Mouse (Mus musculus) liver, embryonic 16.5 days (tissue): ENCODE data around the gene Myom1. TPM values are rescaled to one million over a fixed set of nuclear protein-coding genes. Genes with fewer than 3 reads are reported as not detected.

ENCODE experiments used
- ATAC-seq: fragments of 200-750 bp; cut with Nextera tagmentation; 2 replicates; pipeline ENCODE4 v1.8.0; 2017; ENCODE audit warnings: low read depth, mild to moderate bottlenecking, moderate number of reproducible peaks, moderate library complexity
- H3K27ac ChIP-seq: fragments of 300-500 bp; sonication (generic); 2 replicates; pipeline ENCODE4 v1.5.1; 2014; ENCODE audit warnings: mild to moderate bottlenecking, low read length
- H3K27me3 ChIP-seq: fragments of 300-500 bp; sonication (generic); 2 replicates; pipeline ENCODE4 v1.6.1; 2014; ENCODE audit warnings: low read depth, low read length, mixed read lengths; ENCODE audit not compliant: control insufficient read depth, insufficient read depth
- H3K36me3 ChIP-seq: fragments of 300-500 bp; sonication (generic); 2 replicates; pipeline ENCODE4 v1.6.1; 2014; ENCODE audit warnings: mild to moderate bottlenecking; ENCODE audit not compliant: control insufficient read depth, insufficient read depth
- H3K4me1 ChIP-seq: fragments of 300-500 bp; sonication (generic); 2 replicates; pipeline ENCODE4 v1.6.1; 2014; ENCODE audit warnings: low read depth, low read length, mixed read lengths; ENCODE audit not compliant: control insufficient read depth
- H3K4me2 ChIP-seq: fragments of 300-500 bp; sonication (generic); 2 replicates; pipeline ENCODE4 v1.6.1; 2014; ENCODE audit warnings: low read depth, low read length, mixed read lengths
- H3K4me3 ChIP-seq: fragments of 300-500 bp; sonication (generic); 2 replicates; pipeline ENCODE4 v1.5.1; 2014; ENCODE audit warnings: low read depth, mild to moderate bottlenecking, low read length
- H3K9ac ChIP-seq: fragments of 300-500 bp; sonication (generic); 2 replicates; pipeline ENCODE4 v1.6.1; 2014; ENCODE audit warnings: low read depth, low read length
- H3K9me3 ChIP-seq: fragments of 300-500 bp; sonication (generic); replicated peaks from 2 replicates; pipeline ENCODE4 v1.6.1; 2016; ENCODE audit warnings: low read length; ENCODE audit not compliant: control insufficient read depth
- WGBS: fragments of 180-500 bp; shearing (Covaris S2); extraction: QIAGEN DNeasy Blood & Tissue Kit; methylation state at CpG from one replicate; pipeline ENCODE4 v1.1.7; 2014; ENCODE audit not compliant: insufficient replicate concordance; 5-methylcytosine and 5-hydroxymethylcytosine counted together
- polyA plus RNA-seq: library from polyadenylated mRNA; unstranded; fragments of >200 nt; fragmentation: Nextera tagmentation; extraction: Ambion mirVana; gene quantifications from 2 replicates; pipeline ENCODE4 v1.2.1, GENCODE M21; 2015

Myom1 gene
- polyA plus RNA-seq, 1 experiment from 2014 or later = 3.3 TPM

DNA sequence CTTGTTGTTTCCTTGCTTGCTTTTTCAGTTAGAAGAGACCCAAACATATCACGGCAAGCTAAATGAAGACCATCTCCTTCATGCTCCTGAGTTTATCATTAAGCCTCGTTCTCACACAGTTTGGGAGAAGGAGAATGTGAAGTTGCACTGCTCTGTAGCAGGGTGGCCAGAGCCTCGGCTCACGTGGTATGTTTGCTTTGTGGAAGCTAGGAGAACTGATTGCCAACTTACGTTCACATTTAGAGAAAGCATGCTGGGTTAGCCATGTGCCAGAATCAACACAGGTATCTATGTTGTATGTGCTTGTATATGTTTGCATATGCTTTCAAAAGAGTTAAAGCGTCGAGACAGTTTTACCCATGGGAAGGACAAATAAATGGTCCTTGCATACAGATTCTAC lies 34.8 kb downstream of the Myom1 start:
- H3K9ac ChIP-seq = no peak overlapping the region
- no peak for ATAC-seq
- no peak overlapping the region for H3K4me3 ChIP-seq
- no peaks in the 10 kb centered on the region for H3K9me3 ChIP-seq
- H3K36me3 ChIP-seq = no peaks in the 10 kb centered on the region
- no peaks in the 10 kb centered on the region for H3K27me3 ChIP-seq
- WGBS = 67% methylated on average over 7 of the region's 7 CpGs
- no peaks in the 10 kb centered on the region for H3K4me1 ChIP-seq
- H3K4me2 ChIP-seq = no peak overlapping the region
- H3K27ac ChIP-seq = no peak overlapping the region

DNA sequence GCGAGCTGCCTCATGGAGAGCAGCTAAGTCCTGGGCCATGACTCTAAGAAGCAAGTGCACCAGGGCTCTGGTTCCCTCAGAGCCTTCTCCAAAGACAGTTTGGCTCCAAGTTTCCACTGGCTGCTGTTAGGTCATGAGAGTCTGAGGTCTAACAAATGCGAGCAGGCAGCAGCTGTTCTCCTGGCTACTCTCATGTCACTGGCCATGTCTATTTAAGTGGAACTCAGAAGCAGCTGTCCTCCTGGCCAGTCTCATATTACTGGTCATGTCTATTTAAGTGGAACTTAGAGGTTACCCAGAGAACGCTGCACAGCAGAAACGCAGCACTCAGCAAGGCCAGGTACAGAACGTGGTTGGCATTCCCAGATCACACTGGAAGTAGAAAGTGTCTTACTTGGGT lies 36.4 kb downstream of the Myom1 start:
- Histone ChIP-seq H3K36me3 (no peaks in the 10 kb centered on the region), H3K9me3 (no peaks in the 10 kb centered on the region), H3K27ac (no peak overlapping the region), H3K9ac (no peak overlapping the region), H3K4me1 (no peaks in the 10 kb centered on the region), H3K4me3 (no peak overlapping the region), H3K27me3 (no peaks in the 10 kb centered on the region), H3K4me2 (no peak overlapping the region)
- 65% methylated on average over 5 of the region's 5 CpGs for WGBS
- ATAC-seq = no peak

DNA sequence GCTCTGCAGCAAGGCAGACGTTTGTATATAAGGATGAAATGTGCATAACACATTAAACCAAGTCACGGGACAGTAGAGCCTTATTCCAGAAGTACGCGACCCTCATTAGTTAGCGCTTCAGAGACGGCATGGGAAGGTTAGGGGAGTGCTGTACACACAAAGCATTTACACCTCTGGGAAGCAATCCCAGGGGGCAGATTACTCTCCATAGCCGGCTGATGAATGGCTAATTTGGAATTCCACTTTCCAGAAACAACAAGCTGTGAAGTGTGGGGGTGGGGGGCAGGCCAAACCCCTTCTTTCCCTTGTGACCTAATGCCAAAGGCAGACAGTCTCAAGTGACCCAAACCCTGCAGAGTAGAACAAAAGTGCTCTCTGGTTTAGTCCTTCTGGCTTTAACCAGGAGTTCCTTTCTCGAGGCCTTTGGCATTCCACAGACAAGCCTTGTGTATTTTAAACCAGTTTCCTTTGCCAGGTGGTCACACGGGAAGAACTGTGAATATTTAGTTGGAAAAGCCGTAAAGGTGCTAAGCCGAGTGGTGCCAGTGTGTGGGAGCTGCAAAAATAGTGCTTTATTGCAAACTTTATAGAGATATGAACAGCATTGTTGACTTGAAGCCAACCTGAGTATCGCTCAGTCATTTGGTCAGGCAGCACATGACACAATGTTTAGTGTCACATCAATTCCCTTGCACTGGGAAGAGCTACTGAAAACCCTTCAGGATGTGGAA lies 37.6 kb downstream of the Myom1 start:
- ATAC-seq = no peak
- H3K36me3 ChIP-seq = no peaks in the 10 kb centered on the region
- H3K4me2 ChIP-seq = no peak overlapping the region
- H3K9me3 ChIP-seq = no peaks in the 10 kb centered on the region
- no peaks in the 10 kb centered on the region for H3K4me1 ChIP-seq
- no peak overlapping the region for H3K4me3 ChIP-seq
- H3K27me3 ChIP-seq = no peaks in the 10 kb centered on the region
- no peak overlapping the region for H3K9ac ChIP-seq
- WGBS = 62% methylated on average over 12 of the region's 12 CpGs
- H3K27ac ChIP-seq = no peak overlapping the region

- Histone ChIP-seq H3K27me3 (no peaks in the 10 kb centered on the region), H3K27ac (no peak overlapping the region), H3K4me3 (no peak overlapping the region), H3K9me3 (no peaks in the 10 kb centered on the region), H3K36me3 (no peaks in the 10 kb centered on the region), H3K9ac (no peak overlapping the region), H3K4me1 (no peaks in the 10 kb centered on the region), H3K4me2 (no peak overlapping the region)
- 26% methylated on average over 5 of the region's 5 CpGs for WGBS
- no peak for ATAC-seq
These were observed 38.1 kb downstream of the Myom1 start for GRCm38 (mm10) chr17:71040582-71040880.

DNA sequence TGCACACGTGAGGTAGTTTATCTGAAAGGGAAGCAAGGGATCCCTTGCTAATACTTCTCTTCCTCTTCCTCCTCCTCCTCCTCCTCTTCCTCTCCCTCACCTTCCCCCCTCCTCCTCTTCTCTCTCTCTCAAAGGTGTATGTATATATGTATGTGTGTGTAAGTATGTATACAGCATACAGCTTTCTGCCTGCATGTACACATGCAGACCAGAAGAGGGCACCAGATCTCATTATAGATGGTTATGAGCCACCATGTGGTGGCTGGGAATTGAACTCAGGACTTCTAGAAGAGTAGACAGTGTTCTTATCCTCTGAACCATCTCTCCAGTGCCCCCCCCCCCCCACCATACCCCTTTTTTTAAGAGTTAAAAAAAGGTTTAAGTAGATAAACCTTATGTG lies 40.2 kb downstream of the Myom1 start:
- Histone ChIP-seq H3K9me3 (no peaks in the 10 kb centered on the region), H3K27me3 (no peaks in the 10 kb centered on the region), H3K36me3 (no peaks in the 10 kb centered on the region), H3K27ac (no peak overlapping the region), H3K4me3 (no peak overlapping the region), H3K4me2 (no peak overlapping the region), H3K9ac (no peak overlapping the region), H3K4me1 (no peaks in the 10 kb centered on the region)
- no peak for ATAC-seq
- 48% methylated on average over 1 of the region's 1 CpGs for WGBS

DNA sequence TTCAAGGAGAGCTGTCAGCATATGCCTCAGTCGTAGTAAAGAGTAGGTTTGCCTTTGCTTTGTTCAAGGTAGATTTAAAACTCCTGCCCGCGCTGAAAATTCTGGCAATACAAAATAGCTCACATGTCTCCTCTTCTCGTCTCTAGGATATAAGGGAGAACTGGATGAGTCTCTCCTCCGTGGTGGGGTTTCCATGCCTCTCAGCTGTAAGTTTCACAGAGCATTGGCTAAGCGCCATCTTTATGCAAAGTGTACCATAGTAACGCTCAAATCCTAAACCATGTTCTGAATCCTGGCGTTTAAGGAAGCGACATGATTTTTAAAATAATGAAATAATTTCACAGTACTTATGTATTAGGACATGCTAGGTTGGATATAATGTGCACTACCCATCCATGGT lies 43.2 kb downstream of the Myom1 start:
- H3K4me3 ChIP-seq = no peak overlapping the region
- H3K4me1 ChIP-seq = no peaks in the 10 kb centered on the region
- no peak overlapping the region for H3K9ac ChIP-seq
- H3K27me3 ChIP-seq = no peaks in the 10 kb centered on the region
- 69% methylated on average over 9 of the region's 9 CpGs for WGBS
- H3K27ac ChIP-seq = no peak overlapping the region
- no peak overlapping the region for H3K4me2 ChIP-seq
- no peaks in the 10 kb centered on the region for H3K9me3 ChIP-seq
- H3K36me3 ChIP-seq = no peaks in the 10 kb centered on the region
- ATAC-seq = no peak

DNA sequence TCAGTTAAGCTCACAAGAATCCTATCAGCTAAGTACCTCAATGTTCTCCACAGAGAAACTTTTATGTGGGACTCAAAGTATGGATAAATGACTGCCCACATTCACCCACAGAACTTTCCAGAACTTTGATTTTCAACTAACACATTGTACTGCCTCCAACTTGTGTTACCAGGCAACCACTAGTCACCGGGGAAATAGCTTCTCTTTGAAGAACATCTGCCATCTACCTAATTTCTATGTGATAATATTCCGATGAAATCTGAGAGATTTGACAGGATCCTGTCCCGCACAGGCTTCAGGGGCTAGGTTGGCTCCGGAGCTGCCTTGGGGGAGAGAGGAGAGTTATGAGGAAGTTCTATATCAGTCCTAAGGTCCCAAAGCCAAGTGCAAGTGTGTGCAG lies 44.4 kb downstream of the Myom1 start:
- Histone ChIP-seq H3K4me2 (no peak overlapping the region), H3K4me1 (no peaks in the 10 kb centered on the region), H3K9me3 (no peaks in the 10 kb centered on the region), H3K27me3 (no peaks in the 10 kb centered on the region), H3K27ac (no peak overlapping the region), H3K36me3 (no peaks in the 10 kb centered on the region), H3K9ac (no peak overlapping the region), H3K4me3 (no peak overlapping the region)
- WGBS = 72% methylated on average over 4 of the region's 4 CpGs
- ATAC-seq = no peak

GRCm38 (mm10) chr17:71049292-71049691 lies 46.9 kb downstream of the Myom1 start:
- ATAC-seq = no peak
- WGBS = 64% methylated on average over 8 of the region's 8 CpGs
- H3K27ac ChIP-seq = no peak overlapping the region
- no peak overlapping the region for H3K4me2 ChIP-seq
- no peaks in the 10 kb centered on the region for H3K36me3 ChIP-seq
- H3K4me3 ChIP-seq = no peak overlapping the region
- H3K9ac ChIP-seq = no peak overlapping the region
- H3K9me3 ChIP-seq = no peaks in the 10 kb centered on the region
- H3K4me1 ChIP-seq = no peaks in the 10 kb centered on the region
- H3K27me3 ChIP-seq = no peaks in the 10 kb centered on the region

DNA sequence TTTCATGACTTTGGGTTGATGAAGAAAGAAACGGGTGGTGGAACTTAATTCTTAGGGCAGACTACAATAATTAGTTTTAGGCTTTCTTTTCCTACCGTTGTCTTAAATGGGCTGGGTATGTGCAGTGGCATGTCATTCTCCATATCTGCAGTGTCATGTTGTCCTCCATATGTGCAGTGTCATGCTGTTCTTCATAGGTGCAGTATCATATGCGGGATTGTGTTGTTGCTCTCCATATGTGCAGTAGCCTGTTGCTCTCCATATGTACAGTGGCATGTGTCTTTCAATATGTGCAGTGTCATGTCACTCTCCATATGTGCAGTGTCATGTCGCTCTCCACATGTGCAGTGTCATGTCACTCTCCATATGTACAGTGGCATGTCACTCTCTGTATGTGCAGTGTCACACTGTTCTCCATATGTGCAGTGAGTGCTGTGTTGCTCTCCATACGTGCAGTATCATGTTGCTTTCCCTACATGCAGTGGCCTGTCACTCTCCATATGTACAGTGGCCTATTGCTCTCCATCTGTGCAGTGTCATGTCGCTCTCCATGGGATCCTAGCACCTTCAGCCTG lies 50.8 kb downstream of the Myom1 start:
- no peak overlapping the region for H3K4me2 ChIP-seq
- ATAC-seq = 0 out of 2 replicates have a peak, but pooled peaks have one; percentile 35
- WGBS = 67% methylated on average over 6 of the region's 6 CpGs

More for the DNA sequence above, 50.8 kb downstream of the Myom1 start:
- H3K9me3 ChIP-seq = no peaks in the 10 kb centered on the region
- H3K36me3 ChIP-seq = no peaks in the 10 kb centered on the region
- H3K4me1 ChIP-seq = no peaks in the 10 kb centered on the region; the same call in 1 of the 2 replicates
- no peak overlapping the region for H3K9ac ChIP-seq
- no peak overlapping the region for H3K4me3 ChIP-seq
- H3K27me3 ChIP-seq = no peaks in the 10 kb centered on the region
- H3K27ac ChIP-seq = no peak overlapping the region
